Mouse (Mus musculus) left cerebral cortex, adult 2 months (tissue): ENCODE results near the gene Tmem37. TPM values are rescaled to one million over a fixed set of nuclear protein-coding genes. Genes with fewer than 3 reads are reported as not detected.
A peak's percentile ranks its signal among the peaks of the same experiment; 100 is the strongest.

Source experiments
- DNase-seq, 2 experiments: peaks; one replicate each; pipeline ENCODE4 v3.0.0; 2021 to 2022; ENCODE audit warnings: low spot score in 2 of 2, mixed read lengths in 1 of 2; ENCODE audit errors: extremely low spot score in 1 of 2
- H3K27ac ChIP-seq: fragments of 200-600 bp; 2 replicates; pipeline ENCODE4 v1.8.1; 2022
- H3K4me3 ChIP-seq: fragments of 200-600 bp; 2 replicates; pipeline ENCODE4 v1.8.1; 2022
- CTCF ChIP-seq: fragments of 200-600 bp; IDR thresholded peaks from 2 replicates; pipeline ENCODE4 v1.8.1; 2022; ENCODE audit warnings: antibody characterized with exemption, mild to moderate bottlenecking, moderate library complexity
- intact Hi-C: fragments of 180-260 bp; cut with DNase I; formaldehyde crosslinking; loops from one replicate; pipeline ENCODE4 v1.15.1; 2025
- total RNA-seq, 2 experiments: library from RNA; stranded (reverse); gene quantifications; 2 replicates each; pipeline ENCODE4 v1.2.3; 2021

The Tmem37 gene
- total RNA-seq, 2 experiments from 2014 or later, result 1.6 to 2.5 TPM

DNA sequence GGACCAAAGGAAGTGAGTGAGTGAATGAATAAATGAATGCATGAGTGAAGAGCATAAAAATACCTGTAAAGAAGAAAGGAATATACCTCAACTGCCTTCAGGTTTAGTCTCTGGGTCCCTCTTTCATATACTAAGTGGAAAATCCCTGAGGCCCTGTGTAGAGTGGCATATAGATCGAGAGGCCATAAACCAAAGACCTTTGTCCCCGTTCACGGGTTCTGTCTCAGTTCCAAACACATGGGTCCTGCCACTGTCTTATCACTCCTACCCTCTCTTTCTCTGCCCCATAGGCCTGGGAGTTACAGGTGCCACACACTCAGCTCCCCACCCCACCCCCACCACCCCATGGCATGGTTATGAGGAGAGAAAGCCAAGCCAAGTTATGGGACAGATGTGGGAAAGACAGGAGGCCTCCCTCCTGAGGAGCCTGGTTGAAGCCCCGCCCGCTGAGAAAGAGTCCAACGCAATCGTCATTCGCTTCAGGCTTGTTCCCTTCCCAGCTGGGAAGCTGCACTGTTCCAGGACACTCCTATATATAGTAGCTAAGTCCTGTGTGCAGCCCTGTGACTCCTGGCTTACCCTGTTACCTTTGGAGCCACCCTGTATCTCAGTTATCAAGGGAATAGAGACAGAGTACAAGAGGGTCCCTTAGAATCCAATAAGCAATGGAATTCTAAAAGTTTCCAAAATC is 17.2 kb upstream of the Tmem37 start:
- intact Hi-C loops, result no loop called here
- no peak for DNase-seq
- no peak for TF ChIP-seq CTCF
- H3K4me3 ChIP-seq, result no peak overlapping the region
- no peak overlapping the region for H3K27ac ChIP-seq

DNA sequence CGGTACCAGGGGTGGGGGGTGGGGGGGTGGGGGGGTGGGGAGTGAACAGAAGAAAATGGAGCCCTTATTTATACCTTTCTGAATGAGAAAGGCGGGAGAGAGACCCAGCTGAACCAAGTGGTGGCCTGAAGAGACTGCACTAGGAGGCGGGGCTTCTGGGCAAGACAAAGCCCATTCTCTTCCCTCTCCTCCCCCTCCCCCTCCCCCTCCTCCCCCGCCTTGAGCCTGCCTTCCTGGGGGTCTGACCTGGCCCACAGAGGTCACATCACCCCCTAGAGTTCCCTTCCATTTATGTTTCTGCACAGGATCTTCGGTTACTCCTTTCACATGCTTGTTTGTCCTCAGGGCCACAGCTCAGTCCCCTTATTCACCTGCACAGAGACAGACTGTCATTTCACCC is 15.3 kb upstream of the Tmem37 start:
- intact Hi-C loops, result no loop called here
- Histone ChIP-seq H3K27ac (no peak overlapping the region), H3K4me3 (no peak overlapping the region)
- no peak for TF ChIP-seq CTCF
- DNase-seq, result no peak

DNA sequence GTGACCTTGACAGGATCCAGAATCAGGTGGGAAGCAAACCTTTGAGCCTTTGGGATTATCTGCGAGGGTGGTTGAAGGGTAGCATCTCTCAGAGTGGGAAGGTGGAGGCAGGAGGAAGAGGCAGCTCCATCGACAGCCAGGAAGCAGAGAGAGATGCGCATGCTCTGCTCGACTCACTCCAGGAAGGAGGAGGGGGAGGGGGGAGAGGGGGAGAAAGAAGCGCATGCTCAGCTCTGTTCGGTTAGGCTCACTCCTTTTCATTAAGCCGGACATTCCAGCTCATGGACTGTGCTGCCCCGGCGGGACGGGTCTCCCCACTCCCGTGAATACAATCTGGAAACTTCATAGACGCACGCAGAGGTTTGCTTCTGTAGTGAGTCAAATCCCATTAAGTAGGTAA is 12.8 kb upstream of the Tmem37 start:
- TF ChIP-seq CTCF, result no peak
- Histone ChIP-seq H3K27ac (no peak overlapping the region), H3K4me3 (no peak overlapping the region)
- no peak for DNase-seq
- intact Hi-C loops, result no loop called here

DNA sequence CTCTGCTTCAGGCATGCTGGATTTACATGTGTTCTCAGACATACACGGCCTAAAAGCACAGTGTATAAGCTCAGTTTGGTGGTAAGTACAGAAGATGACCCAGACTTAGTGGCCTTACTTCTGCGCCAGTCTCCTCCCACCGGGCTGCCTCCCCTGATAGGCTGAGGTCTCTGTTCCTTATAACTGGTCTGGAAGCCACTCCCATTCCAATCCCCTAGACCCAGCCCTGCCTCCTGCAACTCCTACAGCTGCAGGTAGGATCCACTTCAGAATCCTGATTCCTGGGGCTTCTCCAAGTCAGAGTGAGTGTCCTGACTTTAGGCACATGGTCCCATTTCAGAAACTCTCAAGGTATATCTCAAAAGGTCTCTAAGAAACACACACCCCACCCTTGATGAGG is 11.8 kb upstream of the Tmem37 start:
- TF ChIP-seq CTCF, result no peak
- intact Hi-C loops, result no loop called here
- no peak for DNase-seq
- Histone ChIP-seq H3K4me3 (no peak overlapping the region), H3K27ac (no peak overlapping the region)

DNA sequence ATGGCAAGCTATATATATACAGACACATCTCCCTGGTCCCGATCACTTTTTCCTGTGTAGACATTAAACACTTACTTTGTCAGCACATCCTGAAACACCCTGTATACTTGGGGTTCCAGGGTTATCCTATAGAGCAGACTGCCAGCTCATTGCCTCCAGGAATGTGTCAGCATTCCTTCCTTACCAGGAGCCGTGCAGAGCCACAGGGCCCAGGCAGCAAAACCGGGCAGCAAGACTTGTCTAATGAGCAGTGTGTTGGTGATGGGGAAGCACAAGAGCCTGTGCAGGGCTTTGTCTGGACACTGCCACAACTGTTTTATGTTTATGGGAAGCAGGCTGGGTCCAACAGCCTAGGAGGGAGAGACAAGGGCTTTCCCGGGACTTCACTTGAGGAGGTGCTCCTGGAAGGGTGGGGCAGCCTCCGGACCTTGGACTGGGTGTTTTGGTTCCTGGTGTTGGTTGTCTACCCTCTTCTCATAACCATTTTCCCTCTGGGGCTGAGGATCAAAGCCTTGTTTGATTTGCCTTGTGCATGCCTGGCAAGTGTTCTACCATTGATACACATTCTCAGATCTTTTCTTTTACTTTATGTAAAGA is 10.1 kb upstream of the Tmem37 start:
- TF ChIP-seq CTCF, result no peak
- Histone ChIP-seq H3K27ac (no peak overlapping the region), H3K4me3 (no peak overlapping the region)
- intact Hi-C loops, result no loop called here
- DNase-seq, result no peak

DNA sequence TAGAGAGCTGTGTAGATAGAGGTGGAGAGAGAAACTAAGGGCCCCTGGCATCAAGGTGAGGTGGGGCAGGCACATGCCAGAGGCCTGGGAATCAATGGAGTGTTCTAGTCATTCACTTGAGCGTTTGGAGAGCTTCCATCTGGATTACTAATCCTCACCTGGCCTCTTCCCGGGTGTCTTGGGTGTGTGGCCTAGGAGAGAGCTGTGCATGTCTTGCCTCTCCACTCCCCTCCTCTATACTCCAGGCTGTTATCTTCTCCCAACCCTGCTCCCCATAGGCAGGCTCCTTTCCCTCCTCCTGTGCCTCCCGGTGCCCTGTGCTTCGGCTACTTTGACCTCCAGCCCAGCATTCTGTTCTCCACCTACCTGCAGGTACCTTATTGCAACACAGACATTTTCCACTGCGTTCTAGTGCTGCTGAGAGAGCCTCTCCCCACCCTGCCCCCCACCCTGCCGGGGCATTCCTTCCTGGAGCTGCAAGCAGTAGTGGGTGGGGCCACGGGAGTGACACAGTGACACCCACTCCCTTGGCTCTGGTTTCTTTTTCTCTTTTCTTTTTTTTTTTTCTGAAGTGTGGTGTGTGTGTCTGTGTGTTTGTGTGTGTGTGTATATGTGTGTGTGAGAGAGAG is 9.2 kb upstream of the Tmem37 start:
- no peak overlapping the region for H3K4me3 ChIP-seq
- intact Hi-C loops, result no loop called here
- H3K27ac ChIP-seq, result no peak overlapping the region
- TF ChIP-seq CTCF, result no peak
- no peak for DNase-seq

DNA sequence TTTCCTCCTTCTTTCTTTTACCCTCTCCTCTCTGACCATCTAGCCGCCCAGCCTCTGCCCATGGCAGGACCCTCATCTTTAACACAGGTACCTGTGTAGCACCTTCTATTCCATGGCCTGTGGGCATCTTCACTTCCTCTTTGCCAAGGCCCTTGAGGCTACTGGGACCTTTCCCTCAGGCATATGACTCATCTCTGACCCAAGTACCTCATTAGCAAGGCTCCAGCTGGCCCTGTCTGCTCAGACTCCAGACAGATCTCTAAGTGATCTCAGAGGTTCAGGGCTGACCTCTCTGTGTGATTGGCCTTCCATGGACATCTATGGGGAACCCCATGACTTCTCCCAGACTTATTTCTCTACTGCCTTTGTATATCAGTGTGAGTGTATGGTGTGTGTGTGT is 6.8 kb upstream of the Tmem37 start:
- DNase-seq, result no peak
- no peak for TF ChIP-seq CTCF
- Histone ChIP-seq H3K4me3 (no peak overlapping the region), H3K27ac (no peak overlapping the region)
- intact Hi-C loops, result no loop called here

DNA sequence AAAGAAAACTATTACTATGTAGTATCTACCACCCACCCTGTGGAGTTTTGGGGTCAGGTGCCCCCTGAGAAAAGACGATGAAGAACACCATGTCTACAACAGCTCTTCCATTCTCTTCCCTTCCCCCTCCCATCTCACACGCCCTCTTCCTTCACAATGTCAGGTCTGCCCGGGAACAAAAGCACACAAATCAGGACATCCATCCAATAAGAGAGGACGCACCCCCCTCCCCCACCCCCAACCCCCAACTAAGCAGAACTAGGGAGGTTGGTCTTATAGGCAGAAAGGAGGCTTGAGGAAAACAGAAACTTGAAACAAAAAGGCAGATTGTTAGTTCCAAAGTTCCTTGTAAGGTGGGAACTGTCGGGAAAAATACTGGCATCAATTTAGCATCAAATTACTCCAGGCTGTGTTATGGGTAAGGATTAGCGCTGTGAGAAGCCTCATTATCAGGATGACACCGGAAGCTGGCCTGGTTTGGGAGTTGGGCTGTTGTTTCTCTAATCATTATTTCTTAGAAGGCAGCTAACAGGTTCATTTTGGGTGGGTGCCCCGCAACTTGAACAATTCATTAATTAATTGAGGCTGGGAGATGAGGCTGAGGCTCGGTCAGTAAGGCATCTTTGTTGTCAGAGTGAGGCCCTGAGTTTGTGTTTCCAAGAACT is 4.0 kb upstream of the Tmem37 start:
- DNase-seq, result no peak
- Histone ChIP-seq H3K4me3 (no peak overlapping the region), H3K27ac (no peak overlapping the region)
- intact Hi-C loops, result no loop called here
- no peak for TF ChIP-seq CTCF

DNA sequence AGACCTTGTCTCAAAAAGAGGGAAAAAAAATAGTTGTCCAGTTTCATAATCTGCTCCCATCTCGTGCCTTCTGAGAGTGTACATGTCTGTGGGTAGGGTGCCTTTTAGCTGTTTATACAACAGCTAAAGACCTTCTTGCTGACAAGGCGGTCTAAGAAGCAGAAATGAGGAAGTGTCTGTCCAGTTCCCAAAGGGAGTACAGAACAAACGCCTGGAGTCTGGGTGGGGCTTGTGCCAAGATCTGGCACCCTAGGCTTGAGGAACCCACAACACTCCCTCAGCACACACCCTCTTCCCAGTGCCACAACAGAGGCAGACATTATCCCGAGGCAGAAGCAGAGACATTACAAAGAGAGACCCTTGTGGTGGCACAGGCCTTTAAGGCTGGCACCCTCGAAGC is 1.6 kb upstream of the Tmem37 start:
- Histone ChIP-seq H3K4me3 (no peak overlapping the region), H3K27ac (no peak overlapping the region)
- no peak for TF ChIP-seq CTCF
- no peak for DNase-seq
- intact Hi-C loops, result no loop called here

DNA sequence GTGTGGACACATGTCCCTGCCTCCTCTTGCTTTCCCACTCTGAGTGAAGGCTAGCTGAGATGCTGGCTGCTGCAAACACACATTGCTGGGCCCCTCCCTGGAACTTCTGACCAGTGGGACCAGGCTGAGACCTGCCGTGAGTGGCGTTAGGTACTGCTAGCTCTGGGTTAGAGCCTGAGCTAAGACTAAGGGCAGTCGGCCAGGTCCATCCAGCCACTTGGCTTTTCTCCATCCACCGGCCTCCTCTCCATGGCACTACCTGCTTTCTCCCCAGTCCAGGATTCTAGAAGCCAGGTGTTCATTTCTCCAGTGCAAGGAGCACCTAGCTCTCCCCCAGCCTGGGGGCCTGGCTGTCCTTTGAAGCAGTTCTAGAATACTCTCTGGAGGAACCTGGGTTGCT is 1.1 kb upstream of the Tmem37 start:
- intact Hi-C loops, result no loop called here
- no peak for DNase-seq
- TF ChIP-seq CTCF, result no peak
- no peak overlapping the region for H3K27ac ChIP-seq
- no peak overlapping the region for H3K4me3 ChIP-seq

DNA sequence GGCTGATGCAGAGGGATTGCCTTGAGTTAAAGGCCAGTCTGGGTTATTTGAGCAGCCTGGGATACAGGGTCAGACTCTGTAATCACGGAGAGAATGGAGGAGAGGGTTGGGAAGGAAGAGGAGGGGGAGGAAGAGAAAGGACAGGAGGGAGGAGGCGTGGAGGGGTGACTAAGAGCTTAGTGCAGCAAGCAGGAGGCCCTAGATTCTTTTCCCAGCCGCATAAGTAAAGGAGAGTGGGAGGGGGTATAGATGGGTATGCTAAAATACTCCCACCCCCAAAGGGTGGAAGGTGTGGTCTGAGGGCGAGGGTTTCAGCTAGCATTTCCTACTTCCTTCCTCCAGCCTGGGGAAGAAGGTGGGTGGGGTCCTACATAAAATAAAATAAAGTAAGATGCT is 431 bp upstream of the Tmem37 start:
- intact Hi-C loops, result no loop called here
- no peak for TF ChIP-seq CTCF
- no peak for DNase-seq
- Histone ChIP-seq H3K4me3 (no peak overlapping the region), H3K27ac (no peak overlapping the region; the same call in 1 of the 2 replicates)

DNA sequence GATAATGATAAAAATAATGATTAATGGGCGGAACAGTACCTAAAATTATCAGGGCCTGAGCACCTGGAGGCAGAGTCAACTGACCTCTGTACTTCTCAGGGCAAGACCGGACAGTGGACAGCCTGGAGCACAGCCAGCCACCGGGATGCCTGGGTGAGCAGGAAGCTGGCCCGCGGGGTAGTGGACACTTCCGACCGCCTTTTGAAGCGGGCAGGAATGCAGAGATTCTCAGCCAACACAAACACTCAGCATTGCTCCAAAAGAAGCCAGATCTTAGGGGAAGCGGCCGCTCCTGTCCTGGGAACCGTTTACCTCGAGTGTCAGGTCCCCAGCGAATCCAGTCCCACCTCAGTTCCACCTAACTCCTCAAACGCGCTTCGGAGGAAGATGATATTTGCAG is 974 bp downstream of the Tmem37 start:
- Histone ChIP-seq H3K4me3 (peak overlapping the region; percentile 44), H3K27ac (peak overlapping the region; percentile 42)
- intact Hi-C loops, result no loop called here
- DNase-seq, result peak in 1 of 2 experiments; percentile 28
- no peak for TF ChIP-seq CTCF
